Mouse (Mus musculus) adrenal gland, postnatal 14 days (tissue): ENCODE data around the gene Btbd2. TPM values are rescaled to one million over a fixed set of nuclear protein-coding genes. Genes with fewer than 3 reads are reported as not detected.
"Not testable (repeated sequence)": the region's sequence is repeated elsewhere in the genome, so short reads cannot be mapped to it uniquely, and the experiment has no call there.

Experiments used
- DNase-seq: peaks from one replicate; pipeline ENCODE4 v3.0.0; 2021; ENCODE audit warnings: mixed read lengths
- total RNA-seq: library from RNA; stranded (reverse); gene quantifications from 2 replicates; pipeline ENCODE4 v1.2.3, GENCODE M21; 2021

Gene Btbd2
- total RNA-seq, 1 experiment from 2014 or later = 53.5 TPM

DNA sequence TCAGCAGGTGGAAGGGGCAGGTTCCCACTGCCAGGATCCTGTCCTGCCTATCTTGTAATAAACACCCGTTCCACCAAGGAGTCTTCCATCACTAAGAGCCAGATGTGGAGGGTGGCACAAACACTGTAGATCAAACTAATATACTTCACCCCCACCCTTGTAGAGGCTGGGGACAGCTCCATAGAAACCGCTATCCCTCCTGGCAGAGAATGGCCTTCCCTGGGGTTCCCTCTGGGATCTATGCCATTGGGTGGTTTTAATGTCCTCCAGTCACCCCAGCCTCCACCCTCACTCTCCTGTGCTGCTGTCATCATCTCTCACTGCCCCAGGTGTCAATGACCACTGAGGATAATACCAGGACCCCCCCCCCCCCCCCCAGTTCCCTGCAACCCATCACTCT, 13.7 kb upstream of the Btbd2 start:
- DNase-seq = peak; percentile 48

DNA sequence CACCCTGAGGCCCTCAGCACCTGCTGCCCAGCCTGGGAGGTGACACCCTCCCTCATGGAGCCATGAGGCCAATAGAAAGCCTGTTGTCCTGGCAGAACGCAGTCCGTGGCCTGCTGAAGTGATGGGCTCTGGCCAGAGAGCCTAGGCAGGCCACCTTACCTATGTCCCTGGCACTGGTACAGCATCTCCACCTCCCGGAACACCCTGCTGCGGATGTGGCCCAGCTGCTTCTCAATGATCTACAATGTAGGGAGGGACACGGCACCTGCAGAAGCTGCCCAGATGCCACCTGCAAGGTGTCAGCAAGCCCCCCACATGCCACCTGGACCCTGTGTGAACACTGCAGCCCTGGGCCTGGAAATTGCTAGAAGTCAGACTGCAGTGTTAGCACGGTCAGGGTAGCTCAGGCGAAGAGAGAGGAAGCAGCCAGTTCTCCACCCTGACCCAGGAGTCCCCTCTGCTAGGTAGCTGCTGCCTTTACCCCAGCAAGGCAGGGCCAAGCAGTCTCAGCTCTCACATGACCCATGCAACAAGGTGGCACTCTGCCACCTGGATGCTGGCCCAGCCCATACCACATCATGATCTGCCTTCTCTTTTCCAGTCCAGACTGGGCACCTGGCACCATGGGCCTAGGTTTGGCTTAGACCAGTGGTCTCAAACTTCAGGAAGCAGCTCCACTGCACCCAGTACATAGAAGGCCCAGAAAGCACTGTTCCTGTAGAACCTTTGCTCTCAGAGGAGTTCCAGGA, 13.0 kb upstream of the Btbd2 start:
- peak; percentile 81 for DNase-seq

DNA sequence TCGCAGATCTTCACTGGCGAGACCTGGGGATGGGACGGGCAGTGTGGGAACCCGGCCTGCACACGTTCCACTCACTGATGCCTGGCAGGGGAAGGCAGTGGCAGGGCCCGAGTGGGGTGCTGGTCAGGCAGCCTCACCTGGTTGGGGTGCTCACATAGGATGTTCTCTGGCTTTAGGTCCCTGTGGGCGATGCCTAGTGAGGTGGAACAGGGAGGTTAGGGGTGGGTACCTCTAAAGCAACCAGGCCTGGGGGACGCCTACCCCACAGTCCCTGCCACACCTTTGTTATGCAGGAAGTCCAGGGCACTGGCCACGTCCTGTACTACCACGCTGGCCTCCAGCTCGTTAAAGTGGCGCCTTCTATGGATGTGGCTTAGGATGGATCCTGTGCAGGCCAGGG, 12.1 kb upstream of the Btbd2 start:
- no peak for DNase-seq

DNA sequence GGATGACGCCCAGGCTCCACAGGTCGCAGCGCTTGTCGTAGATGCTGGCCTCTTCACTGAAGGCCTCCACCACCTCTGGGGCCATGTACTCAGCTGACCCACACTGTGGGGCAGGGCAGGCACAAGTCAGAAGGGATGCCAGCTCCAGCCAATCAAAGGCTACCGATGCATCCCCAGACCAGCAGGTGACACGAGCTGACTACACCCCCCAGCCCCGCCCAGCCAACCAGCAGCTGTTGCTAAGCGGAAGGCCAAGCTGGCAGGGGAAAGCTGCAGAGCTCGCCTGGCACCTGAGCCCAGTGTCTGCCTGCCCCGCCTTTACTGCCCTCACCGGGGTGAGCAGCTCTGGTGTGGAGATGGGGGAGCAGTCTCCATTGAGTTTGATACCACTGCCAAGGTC, 11.7 kb upstream of the Btbd2 start:
- DNase-seq = peak; percentile 60

DNA sequence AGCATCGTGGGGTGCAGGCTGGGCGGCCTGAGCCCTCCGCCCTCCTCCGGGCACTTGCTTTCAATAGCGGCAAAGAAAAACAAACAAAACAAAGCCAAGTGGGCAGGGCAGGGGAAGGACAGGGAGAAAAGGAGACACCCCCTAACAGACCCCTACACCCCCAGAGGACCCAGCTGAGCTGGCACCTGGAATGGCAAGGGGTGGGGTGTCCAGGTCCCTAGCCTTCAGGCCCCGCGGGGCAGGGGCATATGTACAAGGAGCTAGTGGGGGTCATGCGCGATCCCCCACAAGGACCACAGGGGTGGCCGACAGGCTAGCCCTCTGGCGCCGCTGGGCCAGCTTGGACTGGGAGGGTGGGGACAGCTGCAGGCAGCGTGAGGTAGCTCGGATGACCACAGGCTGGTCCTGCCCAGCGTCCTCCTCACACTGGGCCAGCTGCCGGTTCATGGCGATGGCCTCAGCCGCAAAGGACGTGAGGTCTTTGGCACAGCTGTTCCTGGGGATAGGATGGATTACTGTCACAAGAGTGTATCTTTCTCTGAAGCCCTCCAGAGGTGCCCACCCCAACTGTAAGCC, 10.1 kb upstream of the Btbd2 start:
- DNase-seq = no peak

DNA sequence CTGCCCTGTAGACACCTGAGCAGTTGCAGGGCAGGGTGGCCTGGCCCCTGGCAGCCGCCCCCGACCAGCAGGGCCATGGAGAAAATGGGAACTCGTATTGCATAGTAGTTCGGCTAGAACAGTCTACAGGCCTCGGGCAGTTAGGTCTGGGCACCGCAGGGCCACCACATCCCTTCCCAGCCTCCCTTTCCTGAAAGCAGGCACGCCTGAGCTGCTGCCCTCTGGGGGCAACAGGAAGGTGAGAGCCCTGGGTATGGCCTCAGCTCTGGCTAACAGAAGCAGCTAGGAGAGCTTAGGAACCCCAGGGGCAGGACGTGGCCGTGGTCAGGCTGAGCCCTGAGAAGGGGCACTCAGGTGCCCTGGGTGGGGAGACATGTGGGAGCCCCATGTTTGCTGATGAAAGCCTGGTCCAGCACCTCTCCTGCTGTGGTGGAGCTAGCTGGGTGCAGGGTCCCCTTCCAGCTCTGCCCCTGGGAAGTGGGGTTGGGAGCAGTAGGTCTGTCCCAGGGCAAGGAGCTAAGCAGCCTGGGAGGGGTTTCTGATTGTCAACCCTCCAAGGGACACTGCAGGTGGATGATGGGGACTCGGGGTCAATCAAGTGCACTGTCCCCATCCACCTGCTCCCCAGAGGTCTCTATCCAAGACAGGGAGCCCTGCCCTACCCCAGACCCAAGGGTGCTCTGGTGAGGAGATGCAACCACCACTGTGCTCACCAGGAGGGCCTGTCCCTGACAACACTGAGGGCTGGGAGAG, 9.3 kb upstream of the Btbd2 start:
- no peak for DNase-seq

DNA sequence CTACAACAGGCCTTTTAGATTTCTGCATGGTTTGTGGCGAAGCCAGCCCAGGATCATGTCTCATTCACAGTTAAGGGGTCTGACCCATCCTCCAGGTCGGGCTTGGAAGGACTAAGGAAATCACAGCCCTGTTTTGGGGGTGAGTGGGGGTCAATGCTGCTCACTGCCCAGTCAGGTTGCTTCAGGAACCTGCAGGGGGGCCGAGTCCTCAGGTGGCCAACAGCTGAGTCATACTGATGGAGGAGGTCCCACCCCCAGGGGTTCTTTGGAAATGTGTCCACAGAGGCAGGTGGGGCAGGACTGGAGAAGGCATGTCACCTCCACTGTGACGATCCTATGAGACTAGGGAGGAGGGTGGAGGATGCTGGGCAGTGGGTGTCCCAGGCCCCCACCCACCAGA, 8.6 kb upstream of the Btbd2 start:
- DNase-seq = no peak

DNA sequence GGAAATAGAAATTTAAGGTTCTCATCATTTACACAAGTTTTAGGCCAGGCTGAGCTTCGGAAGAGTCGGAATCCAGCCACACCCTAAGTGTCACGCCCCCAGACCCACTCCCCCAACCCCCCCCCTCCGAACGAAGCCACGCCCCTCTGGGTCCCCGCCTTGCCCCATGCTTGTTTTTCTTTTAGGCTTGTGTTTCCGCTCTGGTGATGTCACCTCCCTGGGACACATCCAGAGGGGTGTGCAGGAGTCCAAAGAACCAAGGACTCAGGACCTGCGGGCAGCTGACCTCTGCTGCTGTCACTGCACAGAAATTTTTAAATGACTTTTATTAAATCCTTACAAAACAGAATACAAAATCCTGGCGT, 8.1 kb upstream of the Btbd2 start:
- DNase-seq = peak; percentile 89

DNA sequence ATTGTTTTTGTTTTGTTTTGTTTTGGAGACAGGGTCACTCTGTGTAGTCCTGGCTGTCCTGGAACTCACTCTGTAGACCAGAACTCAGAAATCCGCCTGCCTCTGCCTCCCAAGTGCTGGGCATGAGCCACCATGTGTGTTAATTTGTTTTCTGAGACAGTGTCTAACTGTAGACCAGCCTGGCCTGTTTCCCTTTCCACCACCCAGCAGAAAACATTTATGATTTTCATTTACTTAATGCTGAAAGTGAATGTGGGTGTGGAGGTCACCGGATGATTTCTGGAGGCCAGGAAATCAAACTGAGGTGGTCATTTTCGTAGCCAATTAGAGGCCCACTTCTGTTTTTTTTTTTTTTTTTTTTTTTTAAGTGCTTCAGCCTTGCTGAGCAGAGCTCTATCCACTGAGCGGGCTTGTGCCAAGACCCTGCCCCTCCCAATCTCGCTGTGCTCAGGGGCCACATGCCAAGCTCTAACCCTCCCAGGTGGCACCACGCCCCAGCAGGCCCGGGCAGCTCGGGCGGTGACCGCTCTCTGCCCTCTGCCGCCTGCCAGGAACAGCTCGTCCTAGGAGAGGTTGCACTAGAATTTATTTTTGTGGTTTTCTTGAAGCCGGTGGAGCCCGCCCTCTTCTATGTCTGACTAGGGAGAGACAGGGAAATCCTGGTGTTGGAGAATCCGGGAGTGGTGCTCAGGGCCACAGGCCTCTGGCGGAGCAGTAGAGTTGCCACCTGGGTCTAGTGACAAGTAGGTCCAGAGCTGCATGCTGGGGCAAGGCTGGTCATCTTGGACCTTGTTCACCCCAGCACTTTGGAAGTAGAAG, 7.5 kb upstream of the Btbd2 start:
- DNase-seq = peak; percentile 93

DNA sequence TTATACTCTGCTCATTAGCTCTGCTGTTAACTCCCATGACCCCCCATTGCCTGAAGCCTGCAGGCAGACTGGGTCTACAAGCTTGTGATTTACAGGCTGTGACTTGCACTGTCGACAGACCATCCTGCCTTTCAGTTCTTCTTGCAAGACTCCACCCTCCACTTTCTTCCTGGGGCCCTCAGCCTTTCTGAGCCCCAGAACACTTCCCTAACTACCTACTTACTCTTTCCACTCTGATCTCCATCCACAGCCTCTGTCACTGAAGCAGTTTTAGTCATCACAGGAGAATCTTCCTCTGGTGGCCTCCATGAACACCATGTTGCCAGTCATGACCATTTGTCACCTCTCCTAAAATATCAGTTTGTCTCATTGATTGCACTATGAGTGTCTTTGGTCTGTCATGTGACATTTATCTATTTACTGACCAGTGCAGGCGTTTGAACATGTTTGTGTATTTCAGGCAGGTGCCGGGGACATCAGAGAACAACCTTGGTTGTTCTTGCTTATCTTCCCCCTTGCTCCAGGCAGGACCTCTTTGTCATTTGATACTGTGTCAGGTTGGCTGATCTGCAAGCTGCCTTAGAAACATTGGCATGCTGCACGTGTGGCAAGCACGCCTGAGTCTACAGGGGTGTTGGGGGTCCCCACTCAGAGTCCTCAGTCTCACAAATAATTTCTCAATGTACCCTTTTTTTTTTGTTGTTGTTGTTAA, 6.8 kb upstream of the Btbd2 start:
- DNase-seq = no peak

DNA sequence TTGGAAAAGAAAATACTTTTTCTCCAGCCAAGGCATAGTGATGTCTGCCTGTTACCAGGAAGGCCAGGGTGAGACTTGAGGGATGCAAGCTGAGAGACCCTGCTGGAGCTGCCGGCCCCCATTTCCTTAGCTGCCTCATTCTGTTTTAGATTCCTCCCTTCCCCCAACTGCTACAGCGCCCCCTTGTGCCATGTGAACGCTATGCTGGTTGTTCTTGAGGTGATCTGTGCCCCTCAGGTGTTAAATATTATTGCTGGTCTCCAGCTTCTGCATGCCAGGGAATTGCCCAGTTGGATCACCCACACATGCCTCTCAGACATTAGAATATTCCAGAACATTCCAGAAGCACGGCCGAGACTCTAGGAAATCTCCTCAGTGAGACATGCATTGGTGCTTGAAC, 4.3 kb upstream of the Btbd2 start:
- DNase-seq = peak; percentile 81

DNA sequence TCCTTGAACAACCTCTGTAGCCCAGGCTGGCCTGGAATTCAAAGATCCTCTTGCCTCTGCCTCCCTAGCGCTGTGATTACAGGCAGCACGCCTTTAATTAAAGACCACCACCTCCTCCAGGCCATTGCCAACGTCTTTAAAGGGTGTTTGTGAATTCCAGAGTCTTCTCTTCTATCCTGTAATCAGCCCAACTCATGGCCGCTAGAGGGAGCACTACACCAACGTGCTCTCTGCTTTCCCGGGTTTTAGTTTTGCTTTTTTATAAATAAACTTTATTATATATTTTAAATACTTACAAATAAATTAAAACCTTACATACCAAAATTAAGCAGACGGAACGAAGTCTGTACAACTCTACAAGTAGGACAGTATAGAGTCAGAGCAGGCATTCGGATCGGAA, 2.3 kb upstream of the Btbd2 start:
- DNase-seq = peak; percentile 85

DNA sequence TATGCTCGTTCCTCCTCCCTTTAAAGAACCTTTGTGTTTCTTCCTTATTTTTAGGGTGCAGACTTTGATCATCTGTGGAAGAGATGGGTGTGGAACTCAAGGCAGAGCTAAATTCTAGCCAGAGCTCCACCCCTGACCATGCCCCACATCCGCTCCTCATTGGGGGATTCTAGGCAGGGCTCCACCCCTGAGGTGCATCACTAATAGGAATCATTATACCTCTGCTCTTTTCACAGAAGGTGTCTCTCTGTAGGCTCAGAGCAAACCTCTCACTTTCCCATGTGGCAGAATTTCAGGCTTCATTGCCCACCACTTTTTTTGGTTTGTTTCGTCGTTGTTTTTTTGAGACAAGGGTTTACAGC, 2.0 kb upstream of the Btbd2 start:
- DNase-seq = no peak

DNA sequence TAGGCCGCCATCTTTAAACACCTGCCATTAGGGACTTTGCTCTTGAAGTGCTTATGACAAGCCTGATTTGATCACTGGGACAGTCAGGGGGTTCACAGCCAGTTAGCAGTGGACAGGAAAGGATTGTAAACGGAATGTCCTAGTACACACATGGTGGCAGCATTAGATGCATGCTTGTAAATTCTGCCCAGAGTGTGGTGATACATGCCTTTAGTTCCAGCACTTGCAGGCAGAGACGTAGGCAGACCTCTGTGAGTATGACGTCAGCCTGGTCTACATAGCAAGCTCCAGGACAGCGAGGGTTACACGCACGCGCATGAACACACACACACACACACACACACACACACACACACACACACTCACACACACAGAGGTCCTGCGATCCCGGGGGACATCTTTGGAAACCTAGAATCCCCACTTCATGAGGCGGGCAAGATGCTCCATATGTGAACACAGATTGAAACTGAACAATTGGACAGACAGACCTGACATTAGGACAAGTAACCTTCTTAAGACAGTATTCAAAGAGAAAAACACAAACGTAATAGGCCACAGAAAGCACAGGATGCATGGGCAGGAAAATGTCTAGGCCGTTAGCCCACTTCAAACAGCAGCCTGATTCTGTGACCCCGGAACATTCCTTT, 1.4 kb upstream of the Btbd2 start:
- no peak for DNase-seq

DNA sequence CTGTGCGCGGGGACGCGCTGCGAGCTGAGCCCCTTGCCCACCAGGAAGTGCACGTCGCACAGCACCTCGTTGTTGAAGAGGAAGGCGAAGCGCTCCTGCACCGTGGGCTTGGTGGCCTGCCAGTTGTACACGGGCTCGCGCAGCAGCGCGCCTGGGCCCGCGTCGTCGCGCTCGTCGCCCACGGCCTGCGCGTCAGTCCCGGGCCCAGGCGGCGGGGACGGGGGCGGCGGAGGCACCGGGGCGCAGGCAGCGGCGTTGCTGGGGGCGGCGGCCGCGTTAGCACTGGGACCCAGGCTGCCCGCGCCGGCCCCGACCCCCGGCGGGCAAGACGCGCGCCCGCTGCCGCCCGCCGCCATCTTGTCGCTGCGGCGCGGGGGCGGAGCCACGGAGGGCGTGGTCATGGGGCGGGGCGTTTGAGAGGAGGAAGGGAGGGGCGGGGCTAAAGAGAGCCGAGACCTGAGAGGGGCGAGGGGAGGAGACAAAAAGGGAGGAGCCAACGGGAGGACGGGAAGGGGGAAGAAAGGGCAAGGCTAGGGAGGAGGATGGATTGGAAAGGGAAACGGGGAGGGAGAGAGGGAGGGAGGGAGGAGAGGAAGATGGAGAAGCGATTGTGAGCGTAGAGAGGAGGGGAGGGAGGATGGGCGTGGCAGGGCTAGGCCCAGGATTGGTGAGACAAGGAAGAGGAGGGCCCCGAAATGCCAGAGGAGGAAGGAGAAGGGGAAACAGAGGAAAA, 575 bp downstream of the Btbd2 start:
- peak; percentile 99 for DNase-seq

DNA sequence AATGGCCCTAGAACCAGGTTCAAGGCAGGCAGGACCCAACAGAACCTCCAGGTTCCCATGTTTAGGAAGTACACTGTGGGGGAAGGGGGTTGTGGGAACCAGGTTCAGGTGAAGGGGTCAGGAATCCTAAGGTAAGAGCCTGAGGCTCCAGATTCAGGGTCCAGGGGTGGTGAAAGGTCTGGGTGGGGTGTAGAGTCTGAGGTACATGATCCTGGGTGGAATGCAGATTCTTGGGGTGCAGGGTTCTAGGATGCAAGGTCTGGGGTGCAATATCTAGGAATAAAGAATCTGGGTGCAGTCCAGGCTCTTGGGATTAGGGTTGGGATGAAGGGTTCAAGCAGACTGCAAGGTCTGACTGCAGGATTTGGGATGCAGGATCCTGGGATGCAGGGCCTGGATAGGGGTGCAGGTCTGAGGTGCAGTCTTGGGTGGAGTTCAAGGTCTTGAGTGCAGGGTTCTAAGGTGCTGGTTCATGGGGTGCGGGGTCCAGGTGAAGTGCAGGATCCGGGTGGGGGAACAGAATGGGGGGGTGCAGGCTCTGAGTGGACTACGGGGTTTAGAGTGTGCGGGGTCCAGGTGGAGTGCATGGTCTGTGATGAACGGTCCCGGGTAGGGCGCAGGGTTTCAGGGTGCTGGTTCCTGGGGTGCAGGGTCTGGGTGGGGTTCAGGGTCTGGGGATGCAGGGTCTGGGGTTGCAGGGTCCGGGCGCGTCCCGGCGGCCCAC, 1.3 kb downstream of the Btbd2 start:
- DNase-seq = no peak

DNA sequence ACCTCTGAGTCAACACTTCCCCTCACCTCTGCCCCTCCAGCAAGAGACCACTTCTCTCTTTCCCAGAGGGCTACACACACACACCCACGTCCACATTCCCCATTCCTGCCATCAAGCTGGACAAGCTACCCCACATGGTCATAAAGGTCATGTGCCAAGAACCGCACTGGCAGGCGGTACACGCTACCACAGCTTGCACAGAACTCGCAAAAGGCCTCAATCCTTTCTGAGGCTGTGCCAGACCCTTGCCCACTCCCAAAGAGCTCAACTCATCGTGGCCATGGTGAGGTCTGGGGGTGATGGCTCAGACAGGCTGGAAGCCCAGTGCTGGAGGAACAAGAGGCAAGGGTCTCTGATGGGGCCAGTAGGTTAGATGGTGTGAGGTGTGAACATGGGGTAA, 2.0 kb downstream of the Btbd2 start:
- DNase-seq = no peak

DNA sequence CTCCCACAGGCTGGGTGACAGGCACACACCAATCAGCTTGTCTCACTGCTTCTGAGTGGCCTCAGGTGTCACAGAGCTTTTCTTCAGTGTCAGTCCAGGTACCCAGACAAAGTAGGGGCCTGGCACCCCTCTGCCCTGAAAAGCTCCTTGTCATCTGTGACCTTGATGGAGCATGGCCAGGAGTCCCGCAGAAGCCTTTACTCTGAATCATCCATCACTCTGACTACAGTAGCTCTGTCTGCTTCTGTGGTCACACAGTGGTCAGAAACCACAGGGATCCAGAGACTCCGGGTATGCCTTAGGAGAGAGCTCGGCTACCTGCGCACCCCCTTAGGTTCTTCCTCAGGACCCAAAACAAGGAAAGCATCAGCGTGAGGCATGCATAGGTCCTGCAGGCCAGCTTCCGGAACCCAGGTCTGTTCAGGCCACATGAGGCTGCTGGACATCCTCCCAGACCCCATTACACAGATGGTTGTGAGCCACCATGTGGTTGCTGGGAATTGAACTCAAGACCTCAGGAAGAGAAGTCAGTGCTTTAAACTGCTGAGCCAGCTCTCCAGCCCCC, 3.6 kb downstream of the Btbd2 start:
- DNase-seq = no peak

DNA sequence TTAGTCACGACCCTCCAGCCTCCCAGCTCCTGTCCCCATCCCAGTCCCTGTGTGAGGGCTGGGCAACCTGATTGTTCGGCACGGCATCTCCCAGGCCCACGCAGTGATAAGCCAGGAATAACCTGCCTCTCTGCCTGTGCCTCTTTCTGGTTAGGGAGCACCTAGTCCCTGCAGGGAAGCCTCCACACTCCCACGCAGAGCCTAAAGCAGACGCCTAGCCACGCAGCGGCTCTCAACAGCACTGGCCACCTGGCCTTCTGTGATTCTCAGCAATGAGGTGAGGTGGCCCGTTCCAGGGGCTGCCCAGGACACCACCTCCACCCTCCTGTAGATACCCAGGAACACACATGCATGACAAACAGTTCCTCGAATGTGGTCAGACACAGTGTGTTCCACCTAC, 6.5 kb downstream of the Btbd2 start:
- DNase-seq = no peak

DNA sequence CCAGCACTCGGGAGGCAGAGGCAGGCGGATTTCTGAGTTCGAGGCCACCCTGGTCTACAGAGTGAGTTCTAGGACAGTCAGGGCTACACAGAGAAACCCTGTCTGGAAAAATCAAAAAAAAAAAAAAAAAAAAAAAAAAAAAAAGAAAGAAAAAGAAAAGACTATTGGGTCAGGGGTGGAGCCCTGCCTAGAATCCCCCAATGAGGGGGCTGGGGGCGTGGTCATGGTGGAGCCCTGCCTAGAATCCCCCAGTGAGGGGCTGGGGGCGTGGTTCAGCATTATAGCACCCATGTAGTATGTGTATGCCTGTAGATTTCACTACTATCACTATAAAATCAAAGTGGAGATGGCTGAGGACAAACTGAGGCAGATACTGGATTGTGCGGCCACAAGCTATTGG, 7.0 kb downstream of the Btbd2 start:
- DNase-seq = not testable (repeated sequence)
